Mouse (Mus musculus) adrenal gland, postnatal 4 days (tissue): ENCODE measurements around the gene Edn2. TPM values are rescaled to one million over a fixed set of nuclear protein-coding genes. Genes with fewer than 3 reads are reported as not detected.

Experiments used
- DNase-seq, 2 experiments: peaks; one replicate each; pipeline ENCODE4 v3.0.0; 2021 to 2022; ENCODE audit warnings: low spot score in 2 of 2, mixed read lengths in 2 of 2
- total RNA-seq, 2 experiments: library from RNA; stranded (reverse); gene quantifications; 2 replicates each; pipeline ENCODE4 v1.2.3; 2021

The Edn2 gene
- total RNA-seq, 2 experiments from 2014 or later = not detected

- DNase-seq = no peak
Measured at GRCm38 (mm10) chr4:120200551-120201266, 39.7 kb downstream of the Edn2 start.

- no peak for DNase-seq
Measured at GRCm38 (mm10) chr4:120204357-120204942, 43.4 kb downstream of the Edn2 start.

DNA sequence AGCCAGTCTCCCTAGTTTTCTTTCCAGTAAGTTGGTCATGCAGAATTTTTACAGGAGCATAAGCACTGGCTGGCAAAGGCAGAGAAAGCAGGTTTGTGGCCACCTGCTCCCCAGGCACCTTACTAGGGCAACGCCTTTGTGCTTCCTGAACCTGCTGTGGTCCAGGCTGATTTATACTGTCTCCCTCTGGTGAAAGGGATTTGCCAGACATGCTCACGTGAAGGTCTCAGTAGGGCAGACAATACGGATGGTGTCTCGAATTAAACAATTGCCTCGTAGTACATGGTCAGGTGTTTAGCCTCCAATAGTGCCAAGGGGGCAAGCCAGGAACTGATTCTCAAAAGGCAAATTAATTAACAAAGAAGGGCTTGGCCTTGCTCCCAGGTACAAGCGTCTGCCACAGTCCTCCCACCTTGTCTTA, 45.5 kb downstream of the Edn2 start:
- DNase-seq = no peak

- no peak for DNase-seq
Measured at GRCm38 (mm10) chr4:120212080-120212479, 51.1 kb downstream of the Edn2 start.

GRCm38 (mm10) chr4:120212812-120213211, 51.8 kb downstream of the Edn2 start:
- no peak for DNase-seq

GRCm38 (mm10) chr4:120215915-120216591, 55.0 kb downstream of the Edn2 start:
- DNase-seq = no peak

- no peak for DNase-seq
Measured at GRCm38 (mm10) chr4:120216883-120217282, 55.9 kb downstream of the Edn2 start.

Other genes with a start within 250 kb of the Edn2 start
- not detected for gene AL607142.1, start 96.2 kb upstream of the Edn2 start, total RNA-seq
- gene Foxo6, start 126.1 kb downstream of the Edn2 start, total RNA-seq = 1 to 10 TPM; 4.4 to 4.5 TPM
- 10 to 100 TPM; 60.9 to 62.2 TPM for gene Scmh1, start 244.1 kb downstream of the Edn2 start, total RNA-seq